ENCODE assay signal across 19 mouse cellular contexts in the genomic region with DNA sequence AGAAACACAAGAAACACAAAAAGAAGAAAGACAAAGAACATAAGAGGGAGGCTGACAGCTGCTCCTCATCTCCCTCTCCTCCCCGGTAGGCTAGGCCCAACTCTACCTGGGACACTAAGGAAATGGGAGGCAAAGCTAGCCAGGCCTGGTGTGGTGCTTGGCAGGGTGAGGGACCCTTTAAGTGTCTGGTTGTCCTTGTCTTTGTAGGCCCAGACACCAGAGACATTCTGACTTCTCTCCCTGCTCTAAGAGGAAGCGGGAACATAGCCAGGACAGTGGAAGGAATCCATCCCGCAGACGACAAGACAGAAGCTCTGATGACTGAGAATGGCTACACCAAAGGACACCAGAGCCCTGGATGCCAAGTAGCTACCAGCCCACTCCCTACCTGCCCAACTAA. TPM values are rescaled to one million over a fixed set of nuclear protein-coding genes. Genes with fewer than 3 reads are reported as not detected.
A peak's percentile ranks its signal among the peaks of the same experiment; 100 is the strongest.
DNase-seq lines count a peak whose midpoint lies in the region; ATAC-seq and TF ChIP-seq lines count a peak whose summit lies in the region.
"Had no signal": no experiment of that assay in that cellular context is flagged by ENCODE, and none has a peak within 500 bp of the region (broad histone marks: within the 10 kb centered on the region; RNA-seq: fewer than 3 reads in every experiment).

No protein-coding gene starts in this region.

- peaks cover 59% of the 10 kb centered on the region for H3K4me1 ChIP-seq in liver, embryonic 12.5 days
- peaks cover 22% of the 10 kb centered on the region for H3K4me1 ChIP-seq in liver, postnatal 0 days (ENCODE audit: insufficient read depth)
- H3K4me1 ChIP-seq in embryonic facial prominence, embryonic 10.5 days: peaks cover 23% of the 10 kb centered on the region
- H3K4me1 ChIP-seq in intestine, embryonic 16.5 days (ENCODE audit: control insufficient read depth, insufficient read depth, low read length): peaks cover 11% of the 10 kb centered on the region
- peaks cover 28% of the 10 kb centered on the region for H3K4me1 ChIP-seq in neural tube, embryonic 15.5 days
- peaks cover 14% of the 10 kb centered on the region for H3K4me1 ChIP-seq in midbrain, embryonic 16.5 days (ENCODE audit: control insufficient read depth, insufficient read depth, low read length)

- WGBS in liver, embryonic 12.5 days (ENCODE audit: insufficient replicate concordance): 83% methylated on average over 4 of the region's 4 CpGs
- WGBS in liver, postnatal 0 days (ENCODE audit: insufficient replicate concordance): 83% methylated on average over 4 of the region's 4 CpGs
- WGBS in embryonic facial prominence, embryonic 10.5 days: 86% methylated on average over 4 of the region's 4 CpGs
- 87% methylated on average over 4 of the region's 4 CpGs for WGBS in intestine, embryonic 16.5 days
- 90% methylated on average over 4 of the region's 4 CpGs for WGBS in neural tube, embryonic 15.5 days
- 88% methylated on average over 4 of the region's 4 CpGs for WGBS in midbrain, embryonic 16.5 days

- H3K36me3 ChIP-seq in liver, embryonic 12.5 days: peaks cover 80% of the 10 kb centered on the region
- H3K36me3 ChIP-seq in liver, postnatal 0 days (replicated peaks; ENCODE audit: insufficient read depth, low read length): peaks cover 55% of the 10 kb centered on the region
- peaks cover 86% of the 10 kb centered on the region for H3K36me3 ChIP-seq in embryonic facial prominence, embryonic 10.5 days (replicated peaks)
- no peaks in the 10 kb centered on the region for H3K36me3 ChIP-seq in intestine, embryonic 16.5 days (ENCODE audit: control insufficient read depth, insufficient read depth, low read length)
- H3K36me3 ChIP-seq in neural tube, embryonic 15.5 days: peaks cover 59% of the 10 kb centered on the region
- peaks cover 14% of the 10 kb centered on the region; the same call in 1 of the 2 replicates for H3K36me3 ChIP-seq in midbrain, embryonic 16.5 days (ENCODE audit: control insufficient read depth, insufficient read depth, low read length)

- H3K4me3 ChIP-seq in liver, embryonic 12.5 days: no peak overlapping the region
- no peak overlapping the region for H3K4me3 ChIP-seq in liver, postnatal 0 days (ENCODE audit: low read depth, low read length)
- H3K4me3 ChIP-seq in embryonic facial prominence, embryonic 10.5 days: peak overlapping the region; percentile 77; the same call in 1 of the 2 replicates
- no peak overlapping the region for H3K4me3 ChIP-seq in intestine, embryonic 16.5 days (ENCODE audit: low read length)
- no peak overlapping the region for H3K4me3 ChIP-seq in neural tube, embryonic 15.5 days (replicated peaks)
- no peak overlapping the region for H3K4me3 ChIP-seq in midbrain, embryonic 16.5 days (ENCODE audit: low read depth, low read length)

- 0 out of 2 replicates have a peak overlapping the region, but pooled peaks have one; percentile 24 for H3K9ac ChIP-seq in liver, embryonic 12.5 days
- no peak overlapping the region for H3K9ac ChIP-seq in liver, postnatal 0 days (replicated peaks)
- no peak overlapping the region for H3K9ac ChIP-seq in intestine, embryonic 16.5 days (ENCODE audit: low read depth, low read length)
- H3K9ac ChIP-seq in neural tube, embryonic 15.5 days (replicated peaks): no peak overlapping the region
- no peak overlapping the region for H3K9ac ChIP-seq in midbrain, embryonic 16.5 days (ENCODE audit: low read depth, low read length)
- H3K9ac ChIP-seq: forebrain, embryonic 13.5 days had no signal

- no peak overlapping the region; the same call in 1 of the 2 replicates for H3K27ac ChIP-seq in liver, embryonic 12.5 days
- no peak overlapping the region for H3K27ac ChIP-seq in liver, postnatal 0 days (ENCODE audit: low read depth)
- no peak overlapping the region for H3K27ac ChIP-seq in embryonic facial prominence, embryonic 10.5 days (replicated peaks)
- peak overlapping the region; percentile 13; the same call in 1 of the 2 replicates for H3K27ac ChIP-seq in intestine, embryonic 16.5 days (ENCODE audit: low read length)
- H3K27ac ChIP-seq in neural tube, embryonic 15.5 days (replicated peaks): no peak overlapping the region
- H3K27ac ChIP-seq in midbrain, embryonic 16.5 days (ENCODE audit: low read length): no peak overlapping the region
- H3K27ac ChIP-seq: forebrain, embryonic 13.5 days had no signal

- no peaks in the 10 kb centered on the region for H3K27me3 ChIP-seq in liver, embryonic 12.5 days (replicated peaks)
- no peaks in the 10 kb centered on the region for H3K27me3 ChIP-seq in liver, postnatal 0 days (ENCODE audit: insufficient read depth, low read length)
- H3K27me3 ChIP-seq in embryonic facial prominence, embryonic 10.5 days (replicated peaks; ENCODE audit: low read depth, poor library complexity, severe bottlenecking): no peaks in the 10 kb centered on the region
- H3K27me3 ChIP-seq in intestine, embryonic 16.5 days (replicated peaks; ENCODE audit: control insufficient read depth, insufficient read depth, low read length): no peaks in the 10 kb centered on the region
- H3K27me3 ChIP-seq in neural tube, embryonic 15.5 days (replicated peaks): no peaks in the 10 kb centered on the region
- H3K27me3 ChIP-seq in midbrain, embryonic 16.5 days (ENCODE audit: control insufficient read depth, insufficient read depth, low read depth, low read length): no peaks in the 10 kb centered on the region
- H3K27me3 ChIP-seq: forebrain, embryonic 13.5 days; megakaryocyte, embryonic 14.5 days; Patski had no signal

- no peaks in the 10 kb centered on the region for H3K9me3 ChIP-seq in liver, embryonic 12.5 days (replicated peaks)
- H3K9me3 ChIP-seq in liver, postnatal 0 days (ENCODE audit: low read length): no peaks in the 10 kb centered on the region
- H3K9me3 ChIP-seq in embryonic facial prominence, embryonic 10.5 days: no peaks in the 10 kb centered on the region
- H3K9me3 ChIP-seq in intestine, embryonic 16.5 days (ENCODE audit: control insufficient read depth, low read length): no peaks in the 10 kb centered on the region
- no peaks in the 10 kb centered on the region for H3K9me3 ChIP-seq in neural tube, embryonic 15.5 days (replicated peaks)
- H3K9me3 ChIP-seq in midbrain, embryonic 16.5 days (replicated peaks; ENCODE audit: control insufficient read depth, low read length, poor library complexity, severe bottlenecking): no peaks in the 10 kb centered on the region
- H3K9me3 ChIP-seq: forebrain, embryonic 13.5 days; megakaryocyte, embryonic 14.5 days had no signal

- H3K4me2 ChIP-seq in liver, embryonic 12.5 days: peak overlapping the region; percentile 94; the same call in 1 of the 2 replicates
- H3K4me2 ChIP-seq in liver, postnatal 0 days (ENCODE audit: low read depth, low read length): no peak overlapping the region
- no peak overlapping the region for H3K4me2 ChIP-seq in intestine, embryonic 16.5 days (ENCODE audit: low read depth, low read length)
- 0 out of 2 replicates have a peak overlapping the region, but pooled peaks have one; percentile 91 for H3K4me2 ChIP-seq in neural tube, embryonic 15.5 days
- H3K4me2 ChIP-seq in midbrain, embryonic 16.5 days (ENCODE audit: low read length): no peak overlapping the region

- DNase-seq in liver, postnatal 0 days: no peak
- no peak for DNase-seq in embryonic facial prominence, embryonic 10.5 days (ENCODE audit: low spot score)
- DNase-seq in kidney, postnatal 25 days: no peak
- DNase-seq: adrenal gland, postnatal 25 days; cerebellum, adult 11 months; cerebellum, postnatal 36 days; gastrocnemius, postnatal 25 days; kidney, adult 9 months; kidney, postnatal 36 days; left cerebral cortex, postnatal 4 days; lung, adult 18-20 months had no signal

- TF ChIP-seq EP300 in liver, postnatal 0 days (IDR thresholded peaks at IDR 0.05; ENCODE audit: low read depth): no peak

- TF ChIP-seq CTCF in liver, postnatal 0 days (IDR thresholded peaks at IDR 0.05; ENCODE audit: low read depth): no peak

- no peak for ATAC-seq in liver, embryonic 12.5 days
- ATAC-seq in liver, postnatal 0 days: no peak
- no peak for ATAC-seq in intestine, embryonic 16.5 days
- no peak for ATAC-seq in neural tube, embryonic 15.5 days (ENCODE audit: low FRiP score)
- no peak for ATAC-seq in midbrain, embryonic 16.5 days
- ATAC-seq: forebrain, embryonic 13.5 days; Patski had no signal

RNA-seq across cellular contexts. Expression of gene 2310033P09Rik, which starts 1.9 kb away (rescaled TPM):
- polyA plus RNA-seq in liver, embryonic 12.5 days (2016; fragmentation: Nextera tagmentation; extraction: Ambion mirVana): 25.1 and 26.6 TPM in 2 replicates
- polyA plus RNA-seq in liver, postnatal 0 days (2015; fragmentation: Nextera tagmentation; extraction: Ambion mirVana): 14.8 and 16.2 TPM in 2 replicates
- polyA plus RNA-seq in embryonic facial prominence, embryonic 10.5 days (2016; fragmentation: Nextera tagmentation; extraction: Ambion mirVana): 43.9 and 46.0 TPM in 2 replicates
- polyA plus RNA-seq in intestine, embryonic 16.5 days (2015; fragmentation: Nextera tagmentation; extraction: Ambion mirVana): 32.7 and 33.1 TPM in 2 replicates
- 27.3 and 28.6 TPM in 2 replicates for polyA plus RNA-seq in neural tube, embryonic 15.5 days (2015; fragmentation: Nextera tagmentation; extraction: Ambion mirVana)
- 25.0 and 25.2 TPM in 2 replicates for polyA plus RNA-seq in midbrain, embryonic 16.5 days (2015; fragmentation: Nextera tagmentation; extraction: Ambion mirVana)

RNA-seq across cellular contexts. Expression of gene Mrpl55, which starts 7.7 kb away (rescaled TPM):
- polyA plus RNA-seq in liver, embryonic 12.5 days (2016; fragmentation: Nextera tagmentation; extraction: Ambion mirVana): 78.3 and 82.8 TPM in 2 replicates
- polyA plus RNA-seq in liver, postnatal 0 days (2015; fragmentation: Nextera tagmentation; extraction: Ambion mirVana): 64.2 and 65.2 TPM in 2 replicates
- 119 and 128 TPM in 2 replicates for polyA plus RNA-seq in embryonic facial prominence, embryonic 10.5 days (2016; fragmentation: Nextera tagmentation; extraction: Ambion mirVana)
- 101 and 104 TPM in 2 replicates for polyA plus RNA-seq in intestine, embryonic 16.5 days (2015; fragmentation: Nextera tagmentation; extraction: Ambion mirVana)
- 99.3 and 103 TPM in 2 replicates for polyA plus RNA-seq in neural tube, embryonic 15.5 days (2015; fragmentation: Nextera tagmentation; extraction: Ambion mirVana)
- 80.3 and 91.1 TPM in 2 replicates for polyA plus RNA-seq in midbrain, embryonic 16.5 days (2015; fragmentation: Nextera tagmentation; extraction: Ambion mirVana)

RNA-seq across cellular contexts. Expression of gene Guk1, which starts 18.0 kb away (rescaled TPM):
- polyA plus RNA-seq in liver, embryonic 12.5 days (2016; fragmentation: Nextera tagmentation; extraction: Ambion mirVana): 73.7 and 81.3 TPM in 2 replicates
- 59.5 and 64.4 TPM in 2 replicates for polyA plus RNA-seq in liver, postnatal 0 days (2015; fragmentation: Nextera tagmentation; extraction: Ambion mirVana)
- 133 and 146 TPM in 2 replicates for polyA plus RNA-seq in embryonic facial prominence, embryonic 10.5 days (2016; fragmentation: Nextera tagmentation; extraction: Ambion mirVana)
- polyA plus RNA-seq in intestine, embryonic 16.5 days (2015; fragmentation: Nextera tagmentation; extraction: Ambion mirVana): 114 and 115 TPM in 2 replicates
- 225 and 262 TPM in 2 replicates for polyA plus RNA-seq in neural tube, embryonic 15.5 days (2015; fragmentation: Nextera tagmentation; extraction: Ambion mirVana)
- polyA plus RNA-seq in midbrain, embryonic 16.5 days (2015; fragmentation: Nextera tagmentation; extraction: Ambion mirVana): 242 and 261 TPM in 2 replicates

RNA-seq across cellular contexts. Expression of gene Arf1, which starts 18.1 kb away (rescaled TPM):
- 341 TPM in 2 replicates for polyA plus RNA-seq in liver, embryonic 12.5 days (2016; fragmentation: Nextera tagmentation; extraction: Ambion mirVana)
- polyA plus RNA-seq in liver, postnatal 0 days (2015; fragmentation: Nextera tagmentation; extraction: Ambion mirVana): 244 and 254 TPM in 2 replicates
- 645 and 651 TPM in 2 replicates for polyA plus RNA-seq in embryonic facial prominence, embryonic 10.5 days (2016; fragmentation: Nextera tagmentation; extraction: Ambion mirVana)
- 733 and 751 TPM in 2 replicates for polyA plus RNA-seq in intestine, embryonic 16.5 days (2015; fragmentation: Nextera tagmentation; extraction: Ambion mirVana)
- polyA plus RNA-seq in neural tube, embryonic 15.5 days (2015; fragmentation: Nextera tagmentation; extraction: Ambion mirVana): 645 and 662 TPM in 2 replicates
- polyA plus RNA-seq in midbrain, embryonic 16.5 days (2015; fragmentation: Nextera tagmentation; extraction: Ambion mirVana): 644 and 651 TPM in 2 replicates

RNA-seq across cellular contexts. Expression of gene Gjc2, which starts 27.0 kb away (rescaled TPM):
- 0.10 and 0.14 TPM in 2 replicates for polyA plus RNA-seq in liver, embryonic 12.5 days (2016; fragmentation: Nextera tagmentation; extraction: Ambion mirVana)
- polyA plus RNA-seq in liver, postnatal 0 days (2015; fragmentation: Nextera tagmentation; extraction: Ambion mirVana): 0.29 and 0.37 TPM in 2 replicates
- polyA plus RNA-seq in embryonic facial prominence, embryonic 10.5 days (2016; fragmentation: Nextera tagmentation; extraction: Ambion mirVana): 0.15 TPM in 1 of 2 replicates, not detected in the other
- 0.81 and 1.4 TPM in 2 replicates for polyA plus RNA-seq in intestine, embryonic 16.5 days (2015; fragmentation: Nextera tagmentation; extraction: Ambion mirVana)
- polyA plus RNA-seq in neural tube, embryonic 15.5 days (2015; fragmentation: Nextera tagmentation; extraction: Ambion mirVana): 0.29 and 0.42 TPM in 2 replicates
- polyA plus RNA-seq in midbrain, embryonic 16.5 days (2015; fragmentation: Nextera tagmentation; extraction: Ambion mirVana): 0.21 and 0.30 TPM in 2 replicates
- polyA plus RNA-seq: forebrain, embryonic 13.5 days; neural tube, embryonic 14.5 days had no signal

Comparison
In these comparisons a context has a peak if more than half of its experiments do, and no peak if none do; other contexts are left out.
1. H3K4me2 ChIP-seq: peak in liver, embryonic 12.5 days (single experiment) and neural tube, embryonic 15.5 days (single experiment); none in liver, postnatal 0 days (single experiment), intestine, embryonic 16.5 days (single experiment) and midbrain, embryonic 16.5 days (single experiment).